Mouse (Mus musculus) frontal cortex, postnatal 25 days (tissue): Measurements from ENCODE around the gene Cep295nl.
A peak's percentile ranks its signal among the peaks of the same experiment; 100 is the strongest.
"Not testable (repeated sequence)": the region's sequence is repeated elsewhere in the genome, so short reads cannot be mapped to it uniquely, and the experiment has no call there.

Experiments
- DNase-seq, 2 experiments: peaks; one replicate each; pipeline ENCODE4 v3.0.0; 2022; ENCODE audit warnings: low spot score in 2 of 2

The Cep295nl gene

DNA sequence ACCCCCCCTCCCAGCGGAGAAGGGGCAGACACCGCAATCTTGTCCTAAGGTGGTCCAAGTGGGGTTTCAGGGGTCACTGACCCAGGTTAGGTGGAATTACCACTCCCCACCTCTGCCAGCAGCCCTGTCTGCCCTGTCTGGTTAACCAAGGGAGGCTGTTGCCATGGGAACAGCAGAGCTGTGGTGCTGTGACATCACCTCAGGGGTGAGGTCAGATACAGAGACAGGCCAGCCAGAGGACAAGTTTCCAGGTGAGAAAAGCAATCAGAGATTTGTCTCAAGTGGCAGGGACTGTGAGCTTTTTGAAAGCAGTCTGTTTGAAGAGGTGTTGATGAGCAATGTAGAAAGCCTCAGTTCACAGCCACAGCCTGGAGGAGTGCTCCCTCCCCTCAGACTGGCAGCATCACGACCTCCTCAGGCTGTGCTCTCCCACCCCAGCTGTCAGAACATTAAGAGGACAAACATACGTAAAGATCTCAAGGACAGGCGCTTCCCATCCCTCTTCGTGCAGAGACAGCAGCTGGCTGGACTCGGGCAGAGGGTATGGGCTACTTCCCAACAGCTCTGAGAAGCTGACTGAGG, at the start of gene Cep295nl:
TSS of gene Cep295nl (minus strand) at position 101 of the 582 bp plus-strand sequence.
- no peak for DNase-seq

DNA sequence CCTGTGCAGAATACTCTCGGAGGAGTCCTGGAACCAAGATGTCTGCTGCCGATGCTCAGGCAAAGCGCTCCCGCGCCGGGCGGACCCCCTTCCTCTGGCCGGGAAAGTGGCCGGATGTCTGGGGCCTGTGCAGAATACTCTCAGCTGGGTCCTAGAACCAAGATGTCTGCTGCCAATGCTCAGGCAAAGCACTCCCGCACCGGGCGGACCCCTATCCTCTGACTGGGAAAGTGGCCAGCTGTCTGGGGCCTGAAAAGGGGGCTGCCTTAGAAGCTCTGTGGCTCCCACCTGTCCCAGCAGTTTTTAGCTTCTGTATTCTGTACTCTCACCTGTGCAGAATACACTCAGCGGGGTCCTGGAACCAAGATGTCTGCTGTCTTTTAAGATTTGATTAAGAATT, 45.5 kb upstream of the Cep295nl start:
- DNase-seq, result not testable (repeated sequence)

DNA sequence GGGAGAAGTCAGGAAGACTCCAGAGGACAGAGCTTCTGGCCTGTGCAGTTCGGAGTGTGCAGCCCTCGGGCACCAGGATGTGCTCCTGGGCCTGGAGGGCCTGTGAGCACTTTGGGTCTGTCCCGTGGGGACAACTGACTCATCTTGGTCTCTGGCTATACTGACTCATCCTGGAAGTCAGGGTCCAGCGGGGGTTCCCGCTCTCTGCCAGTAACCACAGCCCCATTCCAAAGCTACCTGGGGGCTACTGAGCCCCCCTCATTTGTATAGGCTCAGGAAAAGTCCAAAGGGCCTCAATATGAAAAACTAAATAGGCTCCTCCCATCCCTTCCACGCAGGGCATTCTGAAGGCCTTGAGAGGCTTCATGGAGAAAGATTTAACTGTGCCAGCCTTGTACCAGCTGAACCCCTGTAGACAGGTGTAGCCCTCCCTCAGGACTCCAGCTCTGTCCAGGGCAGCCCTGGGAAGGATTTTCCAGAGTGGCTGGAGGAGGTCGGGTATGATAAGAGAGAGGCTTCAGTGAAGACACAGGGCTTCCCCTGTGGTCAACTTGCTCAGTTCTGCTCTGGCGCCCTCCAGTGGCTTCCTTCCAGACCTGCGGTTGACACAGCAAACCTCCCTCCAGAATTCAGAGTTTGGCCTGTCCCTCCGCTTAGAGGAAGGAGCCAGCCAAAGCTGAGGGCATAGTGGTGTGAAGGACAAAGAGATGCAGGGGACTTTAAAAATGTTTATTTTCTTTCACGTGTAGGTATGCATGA, 37.1 kb upstream of the Cep295nl start:
- peak; percentile 71 to 78 for DNase-seq

DNA sequence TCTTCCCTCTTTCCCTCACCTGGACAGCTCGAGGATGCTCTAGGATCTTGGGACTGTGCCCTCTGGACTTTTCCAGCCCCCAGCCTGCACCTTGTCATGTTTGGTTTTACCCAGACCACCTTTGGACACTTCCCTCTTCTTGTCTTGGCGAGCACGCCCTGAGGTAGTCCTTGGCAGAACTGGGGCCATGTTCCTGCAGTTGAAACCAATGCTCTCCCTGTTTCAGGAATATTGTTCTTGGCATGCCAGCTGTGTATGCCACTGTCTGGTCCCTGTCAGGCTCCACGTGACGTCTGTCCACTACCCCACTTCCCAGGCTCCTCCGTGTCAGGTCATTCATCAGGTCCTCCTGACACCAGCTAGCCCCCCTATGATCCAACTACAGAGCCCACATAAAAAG, 36.4 kb upstream of the Cep295nl start:
- no peak for DNase-seq

DNA sequence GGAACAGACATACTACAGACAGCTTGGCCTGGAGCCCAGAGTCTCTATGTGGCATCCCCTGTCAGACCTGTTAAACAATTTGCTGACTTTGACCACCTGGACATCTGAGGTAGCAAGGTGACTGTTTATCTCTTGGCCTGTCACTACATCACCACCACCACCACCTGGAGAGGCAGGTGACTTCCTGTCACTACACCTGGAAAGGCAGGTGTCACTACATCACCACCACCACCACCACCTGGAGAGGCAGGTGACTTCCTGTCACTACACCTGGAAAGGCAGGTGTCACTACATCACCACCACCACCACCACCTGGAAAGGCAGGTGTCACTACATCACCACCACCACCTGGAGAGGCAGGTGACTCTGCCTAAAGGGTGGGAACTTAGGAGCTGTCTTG, 34.0 kb upstream of the Cep295nl start:
- DNase-seq, result not testable (repeated sequence)

DNA sequence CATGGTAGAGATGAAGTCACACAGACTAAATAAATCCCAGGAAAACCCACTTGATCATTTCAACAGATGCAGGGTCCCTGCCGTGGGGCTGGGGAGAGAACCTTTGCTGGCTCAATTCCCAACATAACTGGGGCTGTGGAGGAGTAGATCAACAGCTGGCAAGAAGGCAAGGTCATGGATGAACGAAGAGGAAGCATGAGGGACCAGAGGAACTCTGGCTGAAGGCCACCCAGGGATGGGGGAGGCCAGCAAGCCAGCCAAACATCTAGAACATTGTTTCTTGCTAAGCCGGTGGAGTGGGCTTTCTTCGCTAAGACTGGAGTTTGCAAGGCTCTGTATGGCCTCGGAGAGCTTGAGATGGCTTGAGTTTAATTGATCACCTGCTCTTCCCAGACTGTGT, 33.6 kb upstream of the Cep295nl start:
- no peak for DNase-seq

DNA sequence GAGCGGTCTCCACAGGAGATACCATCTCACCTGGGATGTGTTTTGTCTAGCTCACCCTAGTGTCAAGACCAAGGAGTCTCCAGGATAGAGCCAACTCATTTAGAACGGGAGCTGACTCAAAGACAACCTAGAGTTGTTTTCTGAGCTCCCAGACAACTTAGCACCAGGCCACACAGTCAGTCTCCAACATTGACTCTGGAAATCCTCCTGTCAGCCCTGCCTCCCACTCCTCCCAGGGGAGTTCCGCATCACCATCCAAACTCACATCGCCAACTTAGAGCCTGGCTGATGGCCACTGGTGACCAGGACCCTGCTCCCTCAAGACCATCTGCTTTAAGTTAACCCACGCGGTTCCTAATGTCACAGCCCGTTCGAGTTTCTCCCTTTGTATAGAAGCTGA, 33.2 kb upstream of the Cep295nl start:
- DNase-seq, result no peak

DNA sequence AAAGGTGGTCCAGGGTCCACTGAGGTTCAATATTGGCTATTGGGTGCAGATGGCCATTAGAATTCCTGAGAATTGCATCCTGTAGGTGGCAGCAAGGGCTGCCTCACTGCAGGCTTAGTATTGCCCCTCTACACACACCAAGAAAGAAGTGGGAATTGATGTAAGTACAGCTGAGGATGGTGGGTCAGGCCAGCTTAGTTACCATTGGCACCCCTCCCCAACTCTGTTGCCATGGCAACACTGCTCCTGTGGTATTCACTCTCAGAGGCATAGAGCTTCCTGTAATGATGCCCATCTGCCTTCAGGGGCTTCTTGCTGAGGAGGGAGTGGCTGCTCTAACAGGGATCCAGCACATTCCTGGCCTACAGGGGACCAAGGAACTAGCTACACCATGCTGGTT, 32.7 kb upstream of the Cep295nl start:
- DNase-seq, result no peak

DNA sequence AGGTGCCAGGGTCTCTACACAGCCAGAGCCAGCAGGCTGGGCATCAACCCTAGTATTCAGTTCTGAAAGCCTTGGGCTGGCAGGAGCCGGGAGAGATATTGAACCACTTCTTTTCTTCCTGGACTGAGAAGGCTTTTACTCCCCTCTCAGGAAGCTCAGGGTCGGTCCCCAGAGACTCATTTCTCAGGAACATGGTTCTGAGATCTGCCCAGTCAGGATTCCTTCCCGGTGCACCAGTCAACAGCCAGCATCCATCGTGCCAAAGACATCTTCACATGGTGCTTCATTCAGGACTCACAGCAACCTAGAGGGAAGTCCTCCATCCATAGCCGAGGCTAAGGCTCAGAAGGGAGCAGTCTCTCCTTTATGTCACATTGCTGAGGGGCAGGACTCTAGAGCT, 32.2 kb upstream of the Cep295nl start:
- no peak for DNase-seq

DNA sequence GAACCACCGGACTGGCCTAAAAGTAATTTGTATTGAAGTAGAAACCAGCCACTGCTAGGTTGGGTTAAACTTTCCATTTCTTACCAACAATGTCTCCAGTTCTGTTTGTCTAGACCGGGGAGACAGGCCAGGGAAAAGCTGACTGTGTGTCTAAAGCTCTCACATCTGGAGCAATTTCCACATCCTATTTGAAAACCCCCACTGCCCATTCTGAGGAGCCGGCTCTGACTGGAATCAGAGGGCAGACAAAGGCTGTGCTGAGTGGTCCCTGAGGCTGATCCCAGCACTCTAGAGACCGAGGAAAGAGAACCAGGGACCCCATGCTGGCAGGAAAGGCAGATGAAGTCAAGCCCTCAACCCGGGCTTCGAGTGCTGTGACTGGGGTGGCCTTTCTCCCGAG, 30.3 kb upstream of the Cep295nl start:
- DNase-seq, result no peak

DNA sequence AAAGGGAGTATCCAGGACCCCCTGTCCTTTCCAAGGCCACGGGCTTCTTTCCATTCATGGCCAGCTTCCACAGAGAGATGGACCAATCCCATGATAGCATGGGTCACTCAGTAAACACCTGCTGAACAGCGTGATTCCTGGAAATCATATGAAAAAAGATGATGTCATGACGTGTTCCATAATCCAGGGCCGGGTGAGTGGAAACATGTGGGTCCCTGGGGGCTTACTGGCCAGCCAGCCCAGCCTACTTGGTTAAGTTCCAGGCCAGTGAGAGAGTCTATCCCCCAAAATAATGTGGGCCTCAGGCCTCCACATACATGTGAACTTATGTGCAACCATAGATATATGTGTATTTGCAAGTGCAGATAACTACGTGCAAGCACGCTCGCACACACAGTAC, 29.6 kb upstream of the Cep295nl start:
- no peak for DNase-seq

DNA sequence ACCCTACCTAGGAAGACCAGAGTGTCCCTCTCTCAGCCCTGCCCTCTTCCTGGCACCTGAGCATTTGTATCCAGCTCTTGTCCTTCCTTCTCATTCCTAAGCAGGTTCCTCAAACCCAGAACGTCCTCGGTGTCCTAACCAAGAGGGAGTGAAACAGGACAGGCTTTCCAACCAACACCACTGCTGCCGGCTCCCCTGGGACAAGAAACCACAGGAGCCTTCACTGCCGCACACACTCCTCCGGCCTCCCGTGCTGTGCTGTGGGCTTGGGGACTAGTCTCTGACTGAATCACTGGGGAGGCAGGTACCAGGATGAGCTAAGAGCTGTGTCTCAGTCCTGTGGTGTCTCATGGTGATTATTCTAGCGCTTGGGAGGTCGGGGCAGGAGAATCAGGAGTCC, 27.4 kb upstream of the Cep295nl start:
- DNase-seq, result no peak

DNA sequence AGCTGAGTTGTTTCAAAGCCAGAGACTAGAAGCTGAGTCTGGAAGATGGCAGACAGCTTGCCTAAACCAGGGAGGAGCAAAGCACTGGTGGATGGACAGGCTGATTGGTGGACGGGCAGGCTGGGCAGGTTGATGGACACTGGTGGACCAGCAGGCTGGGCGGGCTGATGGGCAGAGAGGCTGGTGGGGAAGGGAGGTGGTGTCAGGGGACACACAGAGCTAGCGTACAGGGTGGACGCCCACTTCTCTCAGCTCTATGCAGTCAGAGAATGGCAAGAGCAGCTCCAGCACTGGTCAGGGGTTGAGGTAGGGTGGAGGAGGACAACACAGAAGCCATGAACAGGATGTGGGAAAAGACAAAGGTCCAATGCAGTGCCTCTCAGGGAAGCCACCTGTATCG, 27.0 kb upstream of the Cep295nl start:
- DNase-seq, result no peak

DNA sequence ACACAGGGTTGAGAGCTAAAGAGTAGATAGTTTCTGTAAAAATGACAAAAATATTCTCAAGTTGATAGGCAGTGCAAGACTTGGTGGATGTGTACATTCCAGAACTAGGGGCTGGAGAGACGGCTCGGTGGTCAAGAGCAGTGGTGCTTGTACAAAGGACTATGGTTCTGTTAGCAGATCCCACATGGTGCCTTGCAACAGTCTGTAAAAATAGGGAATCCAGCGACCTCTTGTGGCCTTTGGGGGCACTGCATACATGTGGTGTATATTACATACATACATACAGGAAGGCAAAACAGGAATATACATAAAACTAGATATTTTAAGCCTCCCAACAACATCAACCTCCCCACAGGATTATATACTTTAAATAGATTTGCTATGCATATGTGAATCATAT, 26.0 kb upstream of the Cep295nl start:
- no peak for DNase-seq

DNA sequence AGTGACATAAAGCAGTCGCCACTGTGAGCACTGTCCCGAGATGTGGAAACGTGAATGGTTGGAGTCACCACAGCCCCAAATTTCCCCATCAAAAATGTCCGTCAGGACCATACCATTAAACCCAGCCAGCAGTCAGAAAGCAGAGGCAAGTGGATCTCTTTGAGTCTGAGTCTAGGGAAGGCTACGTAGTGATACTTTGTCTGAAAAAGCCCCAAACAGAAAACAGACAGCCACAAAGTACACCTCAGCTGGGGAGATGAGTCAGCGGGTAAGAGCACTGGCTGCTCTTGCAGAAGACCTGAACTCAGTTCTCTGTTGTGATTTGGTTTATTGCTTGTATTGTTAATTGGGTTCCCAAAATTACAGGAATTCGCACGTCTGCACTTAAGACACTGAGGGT, 24.3 kb upstream of the Cep295nl start:
- DNase-seq, result no peak

DNA sequence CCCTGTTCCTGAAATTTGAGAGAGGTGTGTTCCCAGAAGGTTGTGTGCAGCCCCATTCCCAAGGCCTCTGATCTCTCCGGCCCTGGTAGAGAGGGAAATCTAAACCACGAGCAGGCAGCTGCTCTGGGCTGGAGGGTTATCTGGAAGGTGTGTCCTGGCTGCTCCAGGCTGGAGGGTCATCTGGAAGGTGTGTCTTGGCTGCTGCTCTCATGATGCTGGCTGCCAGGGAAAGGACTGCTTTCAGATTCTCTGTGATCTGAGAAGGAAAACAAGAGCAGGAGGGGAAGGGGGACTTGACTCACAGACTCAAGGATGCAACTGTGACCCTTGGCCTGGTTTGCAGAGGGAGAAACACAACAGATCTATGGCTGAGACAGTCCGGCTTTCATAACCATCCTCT, 23.8 kb upstream of the Cep295nl start:
- DNase-seq, result no peak

DNA sequence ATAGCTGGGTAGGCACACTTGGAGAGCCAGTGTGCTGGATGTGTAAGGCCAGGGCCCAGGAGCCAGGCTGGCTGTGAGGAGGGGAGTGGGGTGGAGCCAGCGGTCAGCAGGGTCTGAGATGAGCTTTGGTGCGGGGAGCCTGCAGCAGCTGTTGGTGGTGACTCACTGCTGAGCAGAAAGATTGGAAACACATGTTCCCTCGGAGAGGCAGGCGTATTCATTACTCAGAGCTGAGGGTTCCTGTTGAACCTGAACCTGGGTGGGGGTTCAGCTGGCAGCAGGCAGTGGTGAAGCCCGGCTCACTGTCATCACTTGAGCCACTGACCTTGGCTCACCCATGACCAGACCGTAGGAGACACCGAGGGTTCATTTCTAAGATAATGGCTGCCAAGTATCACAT, 22.9 kb upstream of the Cep295nl start:
- DNase-seq, result no peak

DNA sequence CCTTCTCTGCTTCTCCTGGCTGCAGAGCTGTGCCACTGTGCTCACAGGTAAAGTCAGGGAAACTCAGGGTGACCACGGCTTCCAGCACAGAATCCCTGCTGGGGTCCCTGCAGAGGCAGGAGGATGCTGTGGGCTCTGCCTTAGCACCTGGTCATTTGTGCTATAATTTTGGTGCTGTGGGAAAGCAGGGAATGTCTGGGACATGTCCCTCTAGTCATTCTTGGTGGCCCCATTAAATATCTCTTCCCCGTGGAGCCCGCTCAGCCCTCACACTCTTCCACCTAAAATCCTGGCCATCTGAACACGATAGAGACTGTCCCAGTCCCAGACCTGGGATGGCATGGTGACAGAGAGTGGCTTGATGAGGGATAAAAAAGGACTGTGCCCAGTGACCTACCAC, 21.7 kb upstream of the Cep295nl start:
- DNase-seq, result no peak

DNA sequence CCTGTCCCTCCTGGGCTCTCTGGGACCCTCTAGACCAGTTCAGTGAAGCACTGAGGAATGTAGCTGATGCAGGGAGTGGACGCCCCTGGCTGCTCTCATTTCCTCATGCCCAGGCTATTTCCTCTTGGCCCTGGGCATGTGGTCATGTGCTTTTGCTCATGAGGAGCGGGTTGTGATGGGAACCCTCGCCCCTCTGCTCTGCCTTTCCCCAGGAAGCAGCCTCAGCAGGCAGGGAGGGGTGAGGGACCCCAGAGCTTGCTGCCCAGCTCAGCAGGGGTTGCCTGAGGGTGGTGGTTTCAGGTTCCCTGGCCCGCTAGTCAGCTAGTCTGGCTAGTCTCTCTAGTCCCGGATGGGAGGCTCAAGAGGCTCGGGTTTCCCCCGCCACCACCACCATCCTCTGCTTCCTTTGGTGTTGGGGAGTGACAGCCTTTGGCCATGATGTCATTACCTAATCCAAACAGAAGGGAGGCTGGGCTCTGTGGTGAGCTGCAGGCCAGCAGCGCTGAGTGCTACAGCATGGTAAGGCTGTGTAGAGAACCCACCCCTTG, 20.7 kb upstream of the Cep295nl start:
- no peak for DNase-seq

DNA sequence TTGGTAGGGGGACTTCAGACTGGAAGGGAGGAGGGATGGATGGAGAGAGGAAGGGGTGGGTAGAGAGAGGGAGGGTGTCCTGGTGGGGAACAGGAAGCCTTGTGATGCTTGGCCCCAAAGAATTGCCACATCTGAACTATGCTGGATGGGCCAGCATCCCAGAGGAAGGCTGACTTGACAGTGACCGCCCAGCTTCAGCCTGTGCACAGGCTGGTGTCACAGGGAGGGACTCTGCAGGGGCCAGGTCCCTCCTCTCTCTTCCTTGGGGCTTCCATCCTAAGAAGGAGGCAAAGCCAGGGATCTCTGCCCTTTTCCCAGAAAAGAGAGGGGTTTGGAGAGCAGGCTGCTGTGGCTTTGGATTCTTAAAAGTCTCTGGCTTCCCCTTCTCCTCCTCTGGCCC, 20.2 kb upstream of the Cep295nl start:
- DNase-seq, result no peak

DNA sequence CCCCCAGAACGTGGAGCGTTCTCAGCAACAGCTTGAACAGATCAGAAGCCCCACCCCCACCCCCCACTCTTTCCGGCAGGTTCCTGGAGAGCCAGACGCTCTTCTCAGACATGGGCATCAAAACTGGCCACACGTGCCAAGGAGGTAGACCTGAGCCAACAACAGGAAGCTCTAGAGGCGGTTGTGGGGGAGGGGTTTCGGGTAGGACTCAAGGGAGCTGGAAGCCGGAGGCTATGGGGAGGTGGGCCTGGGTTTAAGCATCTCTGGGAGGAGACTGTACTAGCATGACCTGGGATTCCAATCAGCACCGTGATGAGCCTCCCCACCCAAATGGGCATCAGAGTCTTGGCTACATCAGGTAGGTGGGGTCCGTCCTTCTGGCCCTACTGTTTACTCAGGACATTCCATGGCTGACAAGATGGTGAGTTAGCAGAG, 18.6 kb upstream of the Cep295nl start:
- DNase-seq, result no peak

DNA sequence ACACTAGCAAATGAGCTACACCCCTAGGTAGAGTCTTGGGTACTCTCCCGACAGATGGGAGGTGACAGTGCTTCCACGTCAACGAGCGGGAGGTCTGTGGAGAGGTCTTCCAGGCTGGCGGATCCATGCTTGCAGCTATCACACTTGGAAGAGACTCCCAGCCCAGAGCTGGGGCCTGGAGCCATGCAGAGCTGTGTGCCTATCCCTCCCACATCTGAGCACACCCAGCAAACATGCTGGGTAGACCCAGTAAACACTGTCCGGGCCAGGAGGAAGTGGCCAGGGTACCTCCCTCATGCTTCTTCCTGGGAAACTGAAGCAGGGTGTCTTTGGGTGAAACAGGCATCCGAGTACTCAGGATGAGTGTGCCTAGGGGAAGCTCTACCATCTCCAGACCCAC, 18.2 kb upstream of the Cep295nl start:
- no peak for DNase-seq

DNA sequence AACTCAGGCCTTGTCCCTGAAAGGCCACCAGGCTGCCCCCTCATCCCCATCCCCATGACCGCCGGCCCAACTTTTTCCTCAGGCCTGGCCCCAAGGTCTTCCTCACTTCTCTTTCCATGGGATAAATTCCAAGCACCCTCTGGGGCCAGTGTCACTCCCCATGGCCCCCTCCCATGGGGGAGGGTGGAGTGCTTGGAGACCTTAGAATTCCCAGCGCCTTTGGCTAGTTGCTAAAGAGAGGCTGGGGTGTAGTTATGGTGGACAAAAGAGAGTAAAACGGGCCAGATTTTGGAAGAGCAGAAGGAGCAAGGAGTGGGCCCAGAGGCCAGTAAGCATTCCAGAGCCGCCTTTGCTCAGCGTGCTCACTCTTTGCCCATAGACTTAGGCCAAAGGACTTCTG, 13.3 kb upstream of the Cep295nl start, which contains the start of gene Timp2:
TSS of gene Timp2 (minus strand) at position 101 of the 400 bp plus-strand sequence.
- no peak for DNase-seq
